Mouse (Mus musculus) heart, postnatal 0 days (tissue): ENCODE data around the gene Ccdc124.

Experiments used
- CTCF ChIP-seq: IDR thresholded peaks from 2 replicates; pipeline ENCODE4 v1.5.1; 2016; ENCODE audit warnings: antibody characterized with exemption, control low read depth, low read depth
- EP300 ChIP-seq: IDR thresholded peaks from 2 replicates; pipeline ENCODE4 v1.6.1; 2016; ENCODE audit warnings: antibody characterized with exemption, low read depth

GRCm38 (mm10) chr8:70849333-70849990 is 24.3 kb downstream of the Ccdc124 start:
- TF ChIP-seq CTCF (no peak), EP300 (no peak)
